Mouse (Mus musculus) E14TG2a.4 (cell line): Measurements from ENCODE around the gene Glrx.
"Not testable (repeated sequence)": the region's sequence is repeated elsewhere in the genome, so short reads cannot be mapped to it uniquely, and the experiment has no call there.

Source experiments
- H3K27me3 ChIP-seq: 2 replicates; pipeline ENCODE4 v1.6.1; 2014; ENCODE audit warnings: low read length, control low read depth; ENCODE audit not compliant: insufficient read depth
- H3K36me3 ChIP-seq: 2 replicates; pipeline ENCODE4 v1.6.1; 2014; ENCODE audit warnings: low read length, control low read depth; ENCODE audit not compliant: insufficient read depth
- H3K4me1 ChIP-seq: replicated peaks from 2 replicates; pipeline ENCODE4 v1.6.1; 2014; ENCODE audit warnings: low read depth, low read length, control low read depth
- H3K4me3 ChIP-seq: replicated peaks from 2 replicates; pipeline ENCODE4 v1.5.1; 2014; ENCODE audit warnings: mild to moderate bottlenecking, low read length
- H3K9me3 ChIP-seq: 2 replicates; pipeline ENCODE4 v1.6.1; 2014; ENCODE audit warnings: low read length, control low read depth
- CTCF ChIP-seq: conservative IDR thresholded peaks from 2 replicates; pipeline ENCODE4 v1.5.1; 2014; ENCODE audit warnings: low read length
- NANOG ChIP-seq: IDR thresholded peaks from 2 replicates; pipeline ENCODE4 v1.6.1; 2014; ENCODE audit warnings: borderline replicate concordance, low read length, mixed read lengths
- POU5F1 ChIP-seq: IDR thresholded peaks from 2 replicates; pipeline ENCODE4 v1.6.1; 2014; ENCODE audit warnings: low read length, borderline replicate concordance

Gene Glrx

DNA sequence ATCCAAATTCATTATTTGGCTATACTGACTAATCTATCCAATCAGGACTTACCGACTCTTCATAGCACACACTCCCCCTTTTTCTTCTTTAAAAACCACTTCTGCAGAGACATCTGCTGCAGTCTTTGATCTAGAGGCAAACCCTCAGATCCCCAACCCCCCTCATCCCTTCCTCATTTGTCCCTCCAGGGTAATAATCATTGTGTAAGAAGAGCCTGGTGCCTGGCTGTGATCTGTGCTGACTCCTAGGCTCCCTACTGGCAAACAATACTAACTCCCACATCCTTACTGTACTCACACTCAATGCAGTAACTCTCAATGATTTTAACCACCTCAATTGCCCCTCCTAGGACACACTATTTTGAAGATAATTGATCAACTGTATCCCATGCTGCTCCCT is 29.7 kb upstream of the Glrx start:
- TF ChIP-seq NANOG: no peak
- no peak for TF ChIP-seq POU5F1
- peaks cover 10% of the 10 kb centered on the region; the same call in 1 of the 2 replicates for H3K9me3 ChIP-seq
- H3K27me3 ChIP-seq: no peaks in the 10 kb centered on the region
- no peaks in the 10 kb centered on the region for H3K36me3 ChIP-seq
- no peak overlapping the region for H3K4me3 ChIP-seq
- H3K4me1 ChIP-seq: no peaks in the 10 kb centered on the region; the same call in 1 of the 2 replicates

DNA sequence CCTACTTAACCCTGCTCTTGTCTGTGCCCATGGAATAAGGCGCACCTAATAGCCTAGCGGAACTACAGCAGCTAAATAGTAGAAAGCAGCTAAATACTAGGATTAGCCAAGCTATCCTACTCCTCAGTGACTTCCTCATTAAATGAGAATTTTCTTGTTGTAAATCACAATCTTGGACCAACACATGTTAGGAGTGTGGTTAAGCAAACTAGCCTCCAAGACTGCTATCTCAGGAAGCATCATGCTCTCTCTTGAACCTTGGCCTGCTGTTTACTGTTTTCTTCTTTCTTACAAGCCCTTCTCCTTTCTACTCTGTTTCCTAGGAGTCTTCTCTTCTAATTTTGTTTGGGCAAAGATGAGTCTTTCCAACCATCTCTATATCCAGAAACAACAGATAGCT is 22.5 kb upstream of the Glrx start:
- Histone ChIP-seq H3K4me3 (no peak overlapping the region), H3K36me3 (no peaks in the 10 kb centered on the region), H3K27me3 (no peaks in the 10 kb centered on the region), H3K9me3 (no peaks in the 10 kb centered on the region), H3K4me1 (peaks cover 4% of the 10 kb centered on the region; the same call in 1 of the 2 replicates)
- TF ChIP-seq NANOG: no peak
- no peak for TF ChIP-seq CTCF
- no peak for TF ChIP-seq POU5F1

DNA sequence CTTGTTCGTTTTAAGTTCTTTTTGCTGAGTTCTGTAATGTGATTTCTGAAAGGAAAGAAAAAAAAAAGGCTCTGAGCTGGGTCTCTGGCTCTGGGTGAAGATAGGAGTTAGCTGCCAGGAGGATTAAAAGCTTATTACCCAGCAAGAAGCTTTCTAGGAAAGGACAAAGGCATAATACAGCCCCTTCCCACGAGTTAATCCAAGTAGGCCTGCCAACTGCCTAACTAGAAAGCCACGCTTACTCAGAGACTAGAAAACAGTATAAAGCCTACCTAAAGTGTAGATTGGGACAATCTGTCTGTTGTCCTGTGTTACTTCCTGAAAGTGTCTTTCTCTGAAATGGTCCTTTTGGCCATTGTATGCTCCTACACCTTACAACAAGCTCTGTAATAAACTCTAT is 21.2 kb upstream of the Glrx start:
- no peak overlapping the region for H3K4me3 ChIP-seq
- no peaks in the 10 kb centered on the region for H3K36me3 ChIP-seq
- H3K4me1 ChIP-seq: peaks cover 4% of the 10 kb centered on the region; the same call in 1 of the 2 replicates
- no peaks in the 10 kb centered on the region for H3K27me3 ChIP-seq
- TF ChIP-seq NANOG: no peak
- no peaks in the 10 kb centered on the region for H3K9me3 ChIP-seq

DNA sequence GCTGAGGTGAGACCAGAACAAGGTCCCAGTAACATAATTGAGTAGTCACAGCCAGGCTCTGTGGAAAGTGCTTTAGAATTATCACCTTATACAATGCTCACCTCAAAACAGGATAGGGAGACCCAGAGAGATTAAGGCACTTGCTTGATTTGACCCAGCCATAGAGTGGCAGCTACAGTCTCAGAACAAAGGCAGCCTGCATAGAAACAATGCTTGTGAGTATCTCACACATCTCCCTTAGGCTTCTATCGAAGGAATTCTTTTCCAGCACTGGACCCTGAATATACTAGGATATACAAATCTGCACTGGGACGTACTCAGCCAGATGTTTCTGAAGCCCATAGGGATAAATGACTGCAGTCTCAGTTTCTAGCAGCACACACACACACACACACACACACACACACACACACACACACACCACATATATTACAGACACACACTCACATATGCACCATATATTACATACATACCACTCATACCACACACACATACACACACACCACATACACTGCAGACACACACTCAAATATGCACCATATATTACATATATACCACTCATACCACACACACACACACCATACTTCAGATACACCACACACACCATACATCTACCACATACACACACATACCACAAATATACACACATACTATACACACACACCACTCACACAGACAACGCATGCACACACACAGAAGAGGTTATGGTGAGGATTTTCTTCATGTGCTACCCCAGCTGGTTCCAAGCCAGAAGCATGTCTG is 20.5 kb upstream of the Glrx start:
- TF ChIP-seq POU5F1 (no peak), CTCF (no peak), NANOG (no peak)
- H3K4me3 ChIP-seq: no peak overlapping the region
- H3K27me3 ChIP-seq: no peaks in the 10 kb centered on the region
- no peaks in the 10 kb centered on the region for H3K36me3 ChIP-seq
- H3K4me1 ChIP-seq: peaks cover 4% of the 10 kb centered on the region; the same call in 1 of the 2 replicates
- H3K9me3 ChIP-seq: no peaks in the 10 kb centered on the region

DNA sequence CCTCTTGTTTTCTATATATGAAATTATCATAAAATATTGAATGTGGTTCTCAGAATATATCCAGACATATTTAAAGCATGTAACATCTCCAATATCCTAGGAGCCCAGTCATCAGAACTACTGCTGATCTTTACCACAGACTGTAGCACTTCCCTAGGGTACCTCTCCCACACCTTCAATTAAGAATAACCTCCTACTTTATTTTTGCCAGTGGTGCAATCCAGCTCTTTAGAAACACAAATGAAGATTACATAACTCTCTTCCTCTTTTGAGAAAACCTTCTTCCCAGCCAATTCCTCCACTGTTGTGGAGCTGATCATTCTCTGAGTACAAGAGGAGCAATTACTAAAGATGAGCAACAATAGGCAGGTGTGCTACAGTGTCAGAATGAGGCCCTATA is 19.8 kb upstream of the Glrx start:
- Histone ChIP-seq H3K4me3 (no peak overlapping the region), H3K36me3 (no peaks in the 10 kb centered on the region), H3K9me3 (no peaks in the 10 kb centered on the region), H3K27me3 (no peaks in the 10 kb centered on the region), H3K4me1 (peaks cover 4% of the 10 kb centered on the region; the same call in 1 of the 2 replicates)
- TF ChIP-seq NANOG (no peak), CTCF (no peak), POU5F1 (no peak)

DNA sequence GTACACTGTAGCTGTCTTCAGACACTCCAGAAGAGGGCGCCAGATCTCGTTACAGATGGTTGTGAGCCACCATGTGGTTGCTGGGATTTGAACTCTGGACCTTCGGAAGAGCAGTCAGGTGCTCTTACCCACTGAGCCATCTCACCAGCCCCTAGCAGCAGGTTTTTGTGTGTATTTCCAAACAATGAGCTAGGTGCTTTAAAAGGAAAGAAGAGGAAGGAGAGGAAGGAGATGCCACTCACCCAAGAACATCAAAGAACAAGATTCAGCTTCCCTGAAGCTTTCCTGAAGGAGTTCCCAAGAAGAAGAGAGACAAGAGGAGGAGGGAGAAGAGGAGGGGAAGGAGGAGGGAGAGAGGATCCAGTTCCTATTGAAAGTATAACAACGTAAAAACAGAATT is 17.3 kb upstream of the Glrx start:
- H3K27me3 ChIP-seq, H3K9me3 ChIP-seq, H3K4me1 ChIP-seq, H3K4me3 ChIP-seq, H3K36me3 ChIP-seq: not testable (repeated sequence)

DNA sequence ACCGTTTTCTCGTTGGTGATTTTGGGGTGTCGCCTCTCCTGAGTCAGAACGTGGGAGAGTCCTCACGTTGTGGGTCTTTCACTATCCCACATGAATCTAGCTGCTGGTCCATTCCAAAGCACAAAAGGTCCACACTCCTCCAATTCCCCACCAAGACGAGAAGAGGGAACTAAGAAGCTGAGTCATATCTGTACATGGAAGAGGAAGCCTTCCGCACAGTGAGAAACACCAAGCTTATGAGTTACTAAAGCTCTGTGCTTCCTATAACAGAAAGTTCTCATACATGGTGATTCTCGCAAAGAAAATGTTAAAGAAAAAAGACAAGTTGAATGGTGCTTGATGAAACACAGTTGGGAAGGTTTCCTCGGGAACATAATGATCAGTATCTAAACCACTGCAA is 16.5 kb upstream of the Glrx start:
- no peaks in the 10 kb centered on the region for H3K36me3 ChIP-seq
- TF ChIP-seq CTCF (no peak), POU5F1 (no peak), NANOG (no peak)
- H3K4me3 ChIP-seq: no peak overlapping the region

DNA sequence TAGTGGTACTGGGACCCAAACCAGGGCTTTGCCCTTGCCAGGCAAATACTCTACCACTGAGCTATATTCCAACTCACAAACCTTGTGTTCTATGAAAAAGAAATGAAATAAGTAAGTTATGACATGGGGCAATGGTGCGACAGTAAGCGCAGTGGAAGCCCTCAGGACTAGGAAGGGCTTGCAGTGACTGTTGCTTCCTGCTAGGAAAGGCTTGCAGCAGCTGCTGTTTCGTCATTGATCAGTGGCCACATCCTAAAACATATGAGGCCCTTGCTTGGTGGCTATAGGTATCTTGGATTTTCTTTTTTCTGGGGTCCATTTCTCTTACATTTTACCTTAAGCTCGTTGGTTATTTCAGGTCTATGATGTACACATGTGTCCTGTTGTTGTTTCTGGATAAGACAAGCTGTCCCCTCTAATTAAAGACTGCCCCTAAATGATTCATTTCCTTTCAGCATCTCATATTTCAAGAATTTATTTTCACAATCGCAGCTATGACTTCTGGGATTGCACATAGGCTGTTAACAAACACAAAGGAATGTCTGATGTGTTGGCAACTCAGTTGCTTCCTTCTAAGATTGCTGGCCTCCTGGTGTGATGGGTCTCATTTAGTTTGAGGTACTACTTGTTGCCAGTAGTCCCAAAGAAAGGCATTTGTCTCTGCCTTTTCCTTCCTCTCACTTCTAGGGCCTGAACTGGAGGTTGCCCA is 14.9 kb upstream of the Glrx start:
- TF ChIP-seq CTCF (no peak), NANOG (no peak), POU5F1 (no peak)
- Histone ChIP-seq H3K36me3 (no peaks in the 10 kb centered on the region), H3K4me1 (peaks cover 4% of the 10 kb centered on the region; the same call in 1 of the 2 replicates), H3K27me3 (no peaks in the 10 kb centered on the region), H3K4me3 (no peak overlapping the region), H3K9me3 (no peaks in the 10 kb centered on the region)

More for the DNA sequence above, 16.5 kb upstream of the Glrx start:
- Histone ChIP-seq H3K9me3 (no peaks in the 10 kb centered on the region), H3K4me1 (peaks cover 4% of the 10 kb centered on the region; the same call in 1 of the 2 replicates), H3K27me3 (no peaks in the 10 kb centered on the region)

DNA sequence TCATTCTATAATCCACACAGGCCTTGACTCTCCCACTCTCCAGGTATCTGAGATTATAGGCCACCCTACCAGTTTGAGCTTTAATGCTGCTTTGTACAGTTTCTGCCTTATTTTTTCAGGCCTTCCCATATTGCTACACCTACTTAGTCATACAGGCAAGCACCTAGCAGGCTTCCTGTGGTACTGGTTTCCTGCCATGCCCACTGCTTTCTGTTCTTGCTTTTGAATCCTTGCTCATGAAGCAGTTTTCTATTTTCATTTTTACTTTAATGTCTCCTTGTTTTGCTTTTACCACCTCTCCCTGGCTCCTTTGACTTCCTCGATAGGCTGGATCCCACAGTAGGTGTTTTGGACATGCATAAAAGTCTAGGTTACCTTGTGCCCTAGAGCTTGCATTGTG is 14.3 kb upstream of the Glrx start:
- Histone ChIP-seq H3K36me3 (no peaks in the 10 kb centered on the region), H3K4me1 (peaks cover 4% of the 10 kb centered on the region; the same call in 1 of the 2 replicates), H3K27me3 (no peaks in the 10 kb centered on the region), H3K9me3 (no peaks in the 10 kb centered on the region), H3K4me3 (no peak overlapping the region)
- TF ChIP-seq NANOG (no peak), CTCF (no peak), POU5F1 (no peak)
